Mouse (Mus musculus): ENCODE measurements around the gene Gli3.

DNA sequence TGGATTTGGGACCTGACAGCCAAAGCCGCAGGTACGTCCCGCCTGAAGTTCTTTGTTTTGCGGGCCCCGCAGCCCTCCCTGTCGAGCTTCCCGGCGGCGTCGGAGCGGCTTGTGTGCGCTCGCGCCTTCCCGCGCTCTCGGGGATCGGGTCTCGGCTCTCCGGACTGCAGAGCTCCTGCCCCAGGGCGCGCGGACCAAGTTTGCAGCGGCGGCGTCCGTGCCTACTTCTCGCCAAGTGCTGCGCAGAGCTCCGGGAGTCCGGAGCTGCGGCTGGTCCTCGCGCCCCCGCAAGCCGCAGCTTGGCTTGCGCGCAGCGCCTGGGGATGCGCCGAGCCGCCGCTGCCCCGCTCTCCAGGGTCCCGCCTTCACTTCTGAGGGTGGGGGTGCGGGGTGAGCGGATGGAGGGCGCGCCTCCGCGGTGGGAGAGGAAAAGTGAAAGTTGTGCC, 1.1 kb downstream of the Gli3 start:
- no peak for TF ChIP-seq POLR2A (IDR thresholded peaks at IDR 0.05; ENCODE audit: insufficient read depth, low read length)
- TF ChIP-seq EP300 (IDR thresholded peaks at IDR 0.05; ENCODE audit: insufficient read depth, low read depth, low read length) = no peak
